Mouse (Mus musculus) midbrain, embryonic 14.5 days (tissue): Measurements from ENCODE around the gene Snrnp70. TPM values are rescaled to one million over a fixed set of nuclear protein-coding genes. Genes with fewer than 3 reads are reported as not detected.

Experiments used
- ATAC-seq: fragments of 200-750 bp; cut with Nextera tagmentation; 2 replicates; pipeline ENCODE4 v1.8.0; 2017; ENCODE audit warnings: moderate number of reproducible peaks, moderate library complexity; ENCODE audit not compliant: low FRiP score, low TSS enrichment
- DNase-seq: peaks from one replicate; pipeline ENCODE4 v3.0.0-alpha.2; 2015
- H3K27ac ChIP-seq: fragments of 300-500 bp; sonication (generic); replicated peaks from 2 replicates; pipeline ENCODE4 v1.5.1; 2014; ENCODE audit warnings: mild to moderate bottlenecking, low read depth, low read length, moderate library complexity
- H3K27me3 ChIP-seq: fragments of 300-500 bp; sonication (generic); 2 replicates; pipeline ENCODE4 v1.6.1; 2014; ENCODE audit warnings: low read length, control low read depth, mixed read lengths; ENCODE audit not compliant: control insufficient read depth, insufficient read depth
- H3K36me3 ChIP-seq: fragments of 300-500 bp; sonication (generic); 2 replicates; pipeline ENCODE4 v1.6.1; 2014; ENCODE audit warnings: low read length, control low read depth; ENCODE audit not compliant: control insufficient read depth, insufficient read depth
- H3K4me1 ChIP-seq: fragments of 300-500 bp; sonication (generic); 2 replicates; pipeline ENCODE4 v1.6.1; 2014; ENCODE audit warnings: mild to moderate bottlenecking, antibody characterized with exemption, low read length, control low read depth; ENCODE audit not compliant: control insufficient read depth, insufficient read depth
- H3K4me2 ChIP-seq: fragments of 300-500 bp; sonication (generic); 2 replicates; pipeline ENCODE4 v1.6.1; 2014; ENCODE audit warnings: mild to moderate bottlenecking, low read length, moderate library complexity
- H3K4me3 ChIP-seq: fragments of 300-500 bp; sonication (generic); replicated peaks from 2 replicates; pipeline ENCODE4 v1.5.1; 2014; ENCODE audit warnings: low read depth, low read length
- H3K9ac ChIP-seq: fragments of 300-500 bp; sonication (generic); replicated peaks from 2 replicates; pipeline ENCODE4 v1.6.1; 2014; ENCODE audit warnings: mild to moderate bottlenecking, low read length, moderate library complexity
- H3K9me3 ChIP-seq: fragments of 300-500 bp; sonication (generic); 2 replicates; pipeline ENCODE4 v1.6.1; 2016; ENCODE audit warnings: low read length, control low read depth, mixed read lengths; ENCODE audit not compliant: control insufficient read depth
- WGBS: fragments of 180-500 bp; shearing (Covaris S2); extraction: QIAGEN DNeasy Blood & Tissue Kit; methylation state at CpG from one replicate; pipeline ENCODE4 v1.1.7; 2014; 5-methylcytosine and 5-hydroxymethylcytosine counted together
- polyA plus RNA-seq: library from polyadenylated mRNA; unstranded; fragments of >200 nt; fragmentation: Nextera tagmentation; extraction: Ambion mirVana; gene quantifications from 2 replicates; pipeline ENCODE4 v1.2.1, GENCODE M21; 2014

Gene Snrnp70
- polyA plus RNA-seq: 80.6 and 135 TPM in 2 replicates

DNA sequence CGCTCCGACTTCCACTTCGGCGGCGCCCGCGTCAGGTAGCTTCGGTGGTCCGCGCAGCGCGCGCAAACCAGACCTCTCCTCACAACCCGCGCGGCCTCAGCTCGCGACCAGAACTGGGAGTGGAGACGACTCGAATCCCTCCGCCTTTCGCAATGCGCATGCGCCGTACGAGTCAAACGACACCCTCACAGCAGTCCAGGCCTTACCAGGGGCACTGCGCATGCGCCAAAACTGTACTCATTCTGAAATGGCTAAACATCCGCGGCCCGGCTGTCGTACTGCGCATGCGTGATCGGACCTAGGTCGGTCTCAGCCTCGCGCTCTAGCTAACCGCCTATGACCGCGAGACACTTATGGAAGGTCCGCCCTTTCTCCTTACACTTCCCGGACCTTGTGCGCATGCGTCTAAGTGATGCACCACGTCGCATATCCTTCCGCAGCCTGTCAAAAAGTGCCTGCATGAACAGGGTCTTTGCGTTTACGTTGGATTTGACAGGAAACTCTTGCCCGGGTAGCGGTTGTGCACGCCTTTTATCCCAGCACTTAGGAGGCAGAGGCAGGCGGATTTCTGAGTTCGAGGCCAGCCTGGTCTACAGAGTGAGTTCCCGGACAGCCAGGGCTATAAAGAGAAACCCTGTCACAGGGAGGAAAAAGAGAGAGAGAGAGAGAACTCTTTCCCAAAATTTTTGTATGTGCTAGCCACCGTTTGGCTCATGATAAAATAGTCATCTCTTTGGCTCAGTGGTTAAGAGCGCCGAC lies at the start of gene Snrnp70:
Gene Snrnp70 (minus strand): TSS at position 165 of the 759 bp plus-strand sequence.
- peak within 1 kb of the TSS; percentile 99 for H3K4me2 ChIP-seq
- peak within 1 kb of the TSS; percentile 95 for H3K27ac ChIP-seq
- H3K9me3 ChIP-seq: no peaks in the 10 kb centered on the region
- H3K9ac ChIP-seq: peak within 1 kb of the TSS; percentile 87
- H3K36me3 ChIP-seq: peaks cover 22% of the 10 kb centered on the region
- DNase-seq: peak; percentile 100
- H3K4me1 ChIP-seq: peaks cover 18% of the 10 kb centered on the region
- WGBS: under 1% methylated on average over 60 of the region's 60 CpGs
- no peaks in the 10 kb centered on the region for H3K27me3 ChIP-seq
- H3K4me3 ChIP-seq: peak within 1 kb of the TSS; percentile 68
- ATAC-seq: peak; percentile 96

DNA sequence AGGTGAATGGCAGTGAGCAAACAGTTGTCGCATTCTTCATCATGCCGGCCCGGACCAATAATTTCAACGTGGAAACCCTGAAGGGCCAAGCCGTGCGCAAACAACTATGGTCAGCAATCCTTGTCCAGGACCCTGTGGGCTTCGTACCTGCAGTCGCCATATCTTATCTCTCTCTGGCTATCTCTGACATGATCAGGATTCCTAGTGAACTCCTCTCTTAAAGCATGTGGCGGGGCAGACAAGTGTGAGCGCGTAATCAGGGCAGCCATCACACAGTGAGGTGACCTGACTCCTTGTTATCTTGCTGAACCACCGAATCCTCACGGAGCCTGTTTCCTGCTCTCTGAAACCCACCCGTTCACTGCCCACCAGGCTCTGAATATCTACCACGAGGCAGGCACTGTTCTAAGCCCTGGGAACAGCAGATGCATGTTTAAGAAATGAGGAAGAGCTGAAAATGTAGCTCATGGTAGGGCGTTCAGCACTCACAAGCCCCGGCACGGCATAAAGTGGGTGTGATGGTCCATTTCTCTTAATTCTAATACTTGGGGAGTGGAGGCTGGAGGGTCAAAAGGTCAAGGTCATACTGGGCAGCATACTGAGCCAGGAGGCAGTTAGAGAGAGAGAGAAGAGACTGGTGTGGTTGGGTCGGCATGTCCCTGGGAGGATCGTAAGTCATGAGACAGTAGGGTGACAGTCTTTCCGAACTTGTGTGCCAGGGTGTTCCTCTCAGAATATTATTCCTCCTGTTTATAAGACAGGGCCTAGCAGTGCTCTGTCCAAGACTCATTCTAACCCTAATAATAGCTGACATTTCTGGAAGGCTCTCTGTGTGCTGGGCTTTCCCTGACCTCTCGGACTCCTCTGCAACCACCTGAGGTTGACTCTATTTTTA lies 48.2 kb upstream of the Snrnp70 start:
- no peaks in the 10 kb centered on the region for H3K4me1 ChIP-seq
- H3K4me3 ChIP-seq: no peak overlapping the region
- peaks cover 51% of the 10 kb centered on the region for H3K36me3 ChIP-seq
- ATAC-seq: no peak
- no peak overlapping the region for H3K27ac ChIP-seq
- WGBS: 92% methylated on average over 22 of the region's 22 CpGs
- DNase-seq: no peak
- no peaks in the 10 kb centered on the region for H3K27me3 ChIP-seq
- no peak overlapping the region for H3K4me2 ChIP-seq
- no peak overlapping the region for H3K9ac ChIP-seq
- no peaks in the 10 kb centered on the region for H3K9me3 ChIP-seq

DNA sequence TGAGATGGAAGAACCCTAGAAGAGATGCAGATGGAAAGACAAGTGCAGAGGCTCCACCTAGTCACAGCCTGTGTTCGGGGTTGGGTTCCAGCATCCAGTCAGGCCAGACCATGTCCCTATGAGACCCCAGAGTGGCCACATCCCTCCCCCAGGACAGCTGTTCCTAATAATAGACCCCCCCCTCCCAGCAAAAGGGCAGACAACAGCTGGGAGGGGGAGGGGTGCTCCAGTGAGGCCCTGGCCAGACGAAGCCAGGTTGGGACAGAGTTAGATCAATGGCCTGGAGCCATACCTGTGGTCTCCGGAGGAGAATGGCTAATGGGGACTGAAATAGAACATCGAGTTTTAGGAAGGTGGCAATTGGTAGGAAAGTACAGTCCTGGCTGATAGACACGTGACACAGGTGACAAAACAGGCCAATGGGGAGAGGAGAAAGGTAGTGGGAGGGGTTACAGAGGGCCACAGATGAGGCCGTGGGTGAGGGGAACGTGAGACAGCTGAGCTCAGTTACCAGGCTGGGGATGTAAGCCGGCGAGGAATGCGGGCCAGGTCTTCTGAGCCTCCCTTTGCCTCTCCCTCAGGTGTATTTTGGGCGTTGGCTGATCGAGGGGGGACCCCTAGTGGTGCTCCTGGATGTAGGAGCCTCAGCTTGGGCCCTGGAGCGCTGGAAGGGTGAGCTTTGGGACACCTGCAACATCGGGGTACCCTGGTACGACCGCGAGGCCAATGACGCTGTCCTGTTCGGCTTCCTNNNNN lies 42.2 kb upstream of the Snrnp70 start, which contains the start of gene Ruvbl2:
Gene Ruvbl2 (minus strand): TSS at position 576 of the 756 bp plus-strand sequence.
- 24% methylated on average over 19 of the region's 19 CpGs for WGBS
- H3K9ac ChIP-seq: no peak within 1 kb of the TSS
- H3K27me3 ChIP-seq: no peaks in the 10 kb centered on the region
- H3K4me3 ChIP-seq: no peak within 1 kb of the TSS
- no peak for ATAC-seq
- H3K4me1 ChIP-seq: peaks cover 28% of the 10 kb centered on the region
- DNase-seq: no peak
- no peak within 1 kb of the TSS for H3K27ac ChIP-seq
- peak within 1 kb of the TSS; percentile 4; the same call in 1 of the 2 replicates for H3K4me2 ChIP-seq
- peaks cover 14% of the 10 kb centered on the region for H3K36me3 ChIP-seq
- H3K9me3 ChIP-seq: no peaks in the 10 kb centered on the region

DNA sequence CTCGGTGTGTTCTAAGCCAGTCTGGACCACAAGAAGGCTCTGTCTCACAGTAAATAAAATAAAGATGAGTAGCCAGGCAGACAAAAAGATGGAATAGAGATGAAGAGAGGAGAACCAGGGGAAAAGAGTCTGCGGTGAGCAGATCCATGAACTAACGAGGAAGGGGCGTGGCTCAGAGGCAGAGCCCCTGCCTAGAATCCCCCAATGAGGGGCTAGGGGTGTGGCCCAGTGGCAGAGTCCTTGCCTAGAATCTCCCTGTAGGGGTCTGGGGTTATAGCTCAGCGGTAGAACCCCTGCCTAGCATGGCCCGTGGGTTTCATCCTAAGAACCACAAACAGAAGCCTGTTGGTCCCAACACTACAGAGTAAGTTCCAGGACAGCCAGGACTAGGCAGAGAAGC lies 41.5 kb upstream of the Snrnp70 start:
- Histone ChIP-seq H3K36me3 (peaks cover 11% of the 10 kb centered on the region), H3K9me3 (no peaks in the 10 kb centered on the region), H3K9ac (no peak overlapping the region), H3K4me3 (no peak overlapping the region), H3K27me3 (no peaks in the 10 kb centered on the region), H3K4me1 (peaks cover 30% of the 10 kb centered on the region), H3K27ac (no peak overlapping the region), H3K4me2 (no peak overlapping the region)
- WGBS: 40% methylated on average over 6 of the region's 6 CpGs
- ATAC-seq (no peak), DNase-seq (no peak)

DNA sequence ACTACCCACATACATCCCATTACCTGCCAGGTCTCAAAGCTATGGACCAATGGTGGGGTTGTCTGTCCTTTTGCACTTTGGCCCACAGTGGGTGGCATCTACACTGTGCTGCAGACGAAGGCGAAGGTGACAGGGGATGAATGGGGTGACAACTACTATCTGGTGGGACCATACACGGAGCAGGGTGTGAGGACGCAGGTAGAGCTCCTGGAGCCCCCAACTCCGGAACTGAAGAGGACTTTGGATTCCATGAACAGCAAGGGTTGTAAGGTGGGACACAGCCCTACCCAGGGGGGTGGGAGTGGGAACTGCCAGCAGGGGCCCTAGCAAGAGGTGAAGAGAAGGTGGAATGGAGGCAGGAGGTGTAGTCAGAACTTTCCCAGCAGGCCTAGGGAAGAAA lies 40.9 kb upstream of the Snrnp70 start:
- no peak overlapping the region for H3K4me2 ChIP-seq
- H3K4me3 ChIP-seq: no peak overlapping the region
- H3K4me1 ChIP-seq: peaks cover 30% of the 10 kb centered on the region
- H3K9ac ChIP-seq: no peak overlapping the region
- 94% methylated on average over 5 of the region's 5 CpGs for WGBS
- H3K36me3 ChIP-seq: peaks cover 12% of the 10 kb centered on the region
- no peak overlapping the region for H3K27ac ChIP-seq
- H3K9me3 ChIP-seq: no peaks in the 10 kb centered on the region
- DNase-seq: no peak
- H3K27me3 ChIP-seq: no peaks in the 10 kb centered on the region
- no peak for ATAC-seq

DNA sequence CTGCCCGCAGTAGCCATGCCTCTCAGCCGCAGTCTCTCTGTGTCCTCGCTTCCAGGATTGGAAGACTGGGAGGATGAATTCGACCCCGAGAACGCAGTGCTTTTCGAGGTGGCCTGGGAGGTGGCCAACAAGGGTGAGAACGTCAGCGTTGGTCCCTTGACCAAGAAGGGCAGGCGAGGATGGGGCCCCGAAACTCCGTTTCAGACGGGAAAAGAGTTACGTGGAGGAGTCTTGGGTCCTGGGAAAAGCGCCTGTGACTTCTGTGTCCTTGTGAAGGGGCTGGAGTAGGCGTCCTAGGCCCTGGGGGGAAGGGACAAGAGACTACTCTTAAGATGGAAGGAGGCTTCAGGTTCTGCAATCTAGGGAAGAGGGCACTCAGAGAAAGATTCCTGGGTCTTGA lies 39.5 kb upstream of the Snrnp70 start:
- Histone ChIP-seq H3K27ac (peak overlapping the region; percentile 50), H3K9me3 (no peaks in the 10 kb centered on the region), H3K27me3 (no peaks in the 10 kb centered on the region), H3K9ac (peak overlapping the region; percentile 59), H3K4me3 (peak overlapping the region; percentile 70), H3K4me1 (peaks cover 30% of the 10 kb centered on the region), H3K36me3 (peaks cover 20% of the 10 kb centered on the region), H3K4me2 (peak overlapping the region; percentile 75)
- DNase-seq: peak; percentile 46
- ATAC-seq: 0 out of 2 replicates have a peak, but pooled peaks have one; percentile 14
- WGBS: 2% methylated on average over 16 of the region's 16 CpGs

DNA sequence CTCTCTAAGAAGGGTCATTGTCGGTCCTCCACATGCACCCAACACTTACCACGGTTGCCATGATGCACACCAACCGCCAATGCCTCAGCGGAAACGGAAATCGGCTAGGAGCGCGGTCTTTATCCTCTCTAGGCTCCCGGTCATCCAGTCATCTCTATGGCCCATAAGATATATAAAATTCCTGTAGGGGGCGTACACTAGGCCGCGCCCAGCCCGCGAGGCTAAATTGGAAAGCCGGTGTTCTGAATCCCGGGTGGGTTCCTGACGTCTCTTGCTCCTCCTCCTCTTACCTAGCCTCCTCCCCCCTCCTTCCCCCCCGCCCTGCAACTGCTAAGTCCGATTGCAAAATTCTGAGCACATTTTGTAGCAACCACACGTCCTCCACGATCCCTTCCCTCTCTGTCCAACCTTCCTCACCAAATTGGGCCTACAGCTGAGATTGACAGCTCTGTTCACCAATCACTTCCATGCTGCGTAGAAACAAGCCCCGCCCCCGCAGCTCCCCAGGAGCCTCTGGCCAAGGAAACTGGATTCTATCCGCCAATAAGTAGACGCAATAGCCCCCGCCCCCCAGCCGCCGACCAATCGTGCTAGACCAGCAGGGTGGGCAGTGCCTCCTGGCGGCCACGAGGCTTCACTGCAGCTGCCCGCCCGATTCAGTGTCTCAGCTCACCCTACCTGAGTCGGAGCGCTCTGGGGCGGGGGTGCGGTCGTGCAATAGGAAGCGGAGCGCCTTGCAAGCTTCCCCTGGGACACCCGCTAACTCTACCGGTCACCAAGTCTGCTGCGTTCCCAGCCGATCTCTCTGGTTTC lies 38.9 kb upstream of the Snrnp70 start, which contains the start of gene Gys1:
Gene Gys1 (plus strand): TSS at position 642 of the 813 bp plus-strand sequence.
- Histone ChIP-seq H3K4me2 (peak within 1 kb of the TSS; percentile 75), H3K4me1 (peaks cover 30% of the 10 kb centered on the region), H3K9ac (peak within 1 kb of the TSS; percentile 59), H3K27ac (peak within 1 kb of the TSS; percentile 92), H3K9me3 (no peaks in the 10 kb centered on the region), H3K4me3 (peak within 1 kb of the TSS; percentile 70), H3K36me3 (peaks cover 26% of the 10 kb centered on the region), H3K27me3 (no peaks in the 10 kb centered on the region)
- ATAC-seq (peak; percentile 97), DNase-seq (peak; percentile 100)
- under 1% methylated on average over 45 of the region's 45 CpGs for WGBS
